ENCODE assay signal across 8 mouse cellular contexts in genomic region chr11:70646691-70647650, GRCm38 (mm10). TPM values are rescaled to one million over a fixed set of nuclear protein-coding genes. Genes with fewer than 3 reads are reported as not detected.
DNase-seq lines count a peak whose midpoint lies in the region; ATAC-seq and TF ChIP-seq lines count a peak whose summit lies in the region.

Gene Rnf167, plus strand, starts transcription at chr11:70647235.
Gene Slc25a11, minus strand, starts transcription at chr11:70647479.

- under 1% methylated on average over 63 of the region's 63 CpGs for WGBS in kidney, embryonic 14.5 days
- WGBS in limb, embryonic 15.5 days = under 1% methylated on average over 63 of the region's 63 CpGs

- H3K36me3 ChIP-seq in kidney, embryonic 14.5 days (ENCODE audit: control insufficient read depth, insufficient read depth, low read length) = peaks cover 66% of the 10 kb centered on the region
- H3K36me3 ChIP-seq in limb, embryonic 15.5 days = peaks cover 67% of the 10 kb centered on the region

- peaks cover 28% of the 10 kb centered on the region for H3K4me1 ChIP-seq in bone marrow macrophage, adult 2 months (ENCODE audit: control insufficient read depth, insufficient read depth, low read length)
- peaks cover 13% of the 10 kb centered on the region for H3K4me1 ChIP-seq in embryonic fibroblast, embryonic 13.5 days (ENCODE audit: control insufficient read depth, insufficient read depth, low read length)
- H3K4me1 ChIP-seq in kidney, embryonic 14.5 days (ENCODE audit: control insufficient read depth, insufficient read depth, low read length) = peaks cover 34% of the 10 kb centered on the region
- H3K4me1 ChIP-seq in limb, embryonic 15.5 days = peaks cover 52% of the 10 kb centered on the region

- H3K9me3 ChIP-seq in kidney, embryonic 14.5 days (ENCODE audit: control insufficient read depth, low read length) = no peaks in the 10 kb centered on the region
- no peaks in the 10 kb centered on the region for H3K9me3 ChIP-seq in limb, embryonic 15.5 days

- peak; percentile 86 for ATAC-seq in kidney, embryonic 14.5 days (ENCODE audit: low FRiP score, low TSS enrichment)
- peak; percentile 88 for ATAC-seq in limb, embryonic 15.5 days (ENCODE audit: insufficient number of reproducible peaks, low FRiP score, low TSS enrichment, low read depth)

- peak; percentile 100 for DNase-seq in A20 (ENCODE audit: low read depth, low spot score)
- DNase-seq in heart, adult 9 months (ENCODE audit: low spot score in 2 of 2) = peak; percentile 95 to 97
- peak; percentile 83 to 88 for DNase-seq in monocyte, adult 2 months (ENCODE audit: low read depth in 1 of 2, low spot score in 2 of 2)
- peak; percentile 97 for DNase-seq in spleen, postnatal 36 days (ENCODE audit: low spot score in 2 of 2)

- peak within 1 kb of the TSS; percentile 92 for H3K4me3 ChIP-seq in bone marrow macrophage, adult 2 months (ENCODE audit: insufficient read depth, low read length)
- H3K4me3 ChIP-seq in embryonic fibroblast, embryonic 13.5 days (ENCODE audit: insufficient read depth, low read length) = peak within 1 kb of the TSS; percentile 68
- H3K4me3 ChIP-seq in kidney, embryonic 14.5 days (ENCODE audit: low read length) = peak within 1 kb of the TSS; percentile 78
- peak within 1 kb of the TSS; percentile 75 for H3K4me3 ChIP-seq in limb, embryonic 15.5 days

- peak within 1 kb of the TSS; percentile 97 for H3K27ac ChIP-seq in bone marrow macrophage, adult 2 months (ENCODE audit: insufficient read depth, low read depth, low read length)
- peak within 1 kb of the TSS; percentile 94 for H3K27ac ChIP-seq in embryonic fibroblast, embryonic 13.5 days (ENCODE audit: insufficient read depth, low read length)
- peak within 1 kb of the TSS; percentile 86 for H3K27ac ChIP-seq in kidney, embryonic 14.5 days (ENCODE audit: low read depth, low read length)
- H3K27ac ChIP-seq in limb, embryonic 15.5 days = peak within 1 kb of the TSS; percentile 98

- H3K9ac ChIP-seq in kidney, embryonic 14.5 days (ENCODE audit: low read depth, low read length) = peak within 1 kb of the TSS; percentile 89
- peak within 1 kb of the TSS; percentile 91 for H3K9ac ChIP-seq in limb, embryonic 15.5 days

- 0 out of 2 replicates have a peak, but pooled peaks have one; percentile 40 for TF ChIP-seq POLR2A in bone marrow macrophage, adult 2 months (IDR thresholded peaks at IDR 0.05; ENCODE audit: borderline replicate concordance, low read depth, low read length)
- peak; percentile 93 for TF ChIP-seq POLR2A in embryonic fibroblast, embryonic 13.5 days (IDR thresholded peaks at IDR 0.05; ENCODE audit: low read depth, low read length)

- no peak for TF ChIP-seq CTCF in bone marrow macrophage, adult 2 months (IDR thresholded peaks at IDR 0.05; ENCODE audit: low read depth, low read length)
- TF ChIP-seq CTCF in embryonic fibroblast, embryonic 13.5 days (IDR thresholded peaks at IDR 0.05; ENCODE audit: borderline replicate concordance, insufficient read depth, low read length) = no peak

- H3K4me2 ChIP-seq in kidney, embryonic 14.5 days (replicated peaks; ENCODE audit: low read depth, low read length) = peak within 1 kb of the TSS; percentile 96
- H3K4me2 ChIP-seq in limb, embryonic 15.5 days = peak within 1 kb of the TSS; percentile 95

- no peaks in the 10 kb centered on the region for H3K27me3 ChIP-seq in kidney, embryonic 14.5 days (ENCODE audit: control insufficient read depth, insufficient read depth, low read length)
- no peaks in the 10 kb centered on the region for H3K27me3 ChIP-seq in limb, embryonic 15.5 days

RNA-seq across cellular contexts. Expression of gene Rnf167, which starts in this region (rescaled TPM):
- polyA plus RNA-seq in bone marrow macrophage, adult 2 months (2012; ENCODE audit: insufficient read depth, insufficient read length, missing spikeins) = 70.1 and 76.6 TPM in 2 replicates
- polyA plus RNA-seq in embryonic fibroblast, embryonic 13.5 days (2011; ENCODE audit: insufficient read length, low read depth, missing spikeins) = 14.9 and 19.5 TPM in 2 replicates
- 83.0 and 109 TPM in 2 replicates for polyA plus RNA-seq in kidney, embryonic 14.5 days (2014; fragmentation: Nextera tagmentation; extraction: Ambion mirVana)
- 124 TPM in 2 replicates for polyA plus RNA-seq in limb, embryonic 15.5 days (2015; fragmentation: Nextera tagmentation; extraction: Ambion mirVana)

RNA-seq across cellular contexts. Expression of gene Slc25a11, which starts in this region (rescaled TPM):
- polyA plus RNA-seq in bone marrow macrophage, adult 2 months (2012; ENCODE audit: insufficient read depth, insufficient read length, missing spikeins) = 99.9 and 110 TPM in 2 replicates
- polyA plus RNA-seq in embryonic fibroblast, embryonic 13.5 days (2011; ENCODE audit: insufficient read length, low read depth, missing spikeins) = 75.9 and 81.1 TPM in 2 replicates
- polyA plus RNA-seq in kidney, embryonic 14.5 days (2014; fragmentation: Nextera tagmentation; extraction: Ambion mirVana) = 153 and 171 TPM in 2 replicates
- polyA plus RNA-seq in limb, embryonic 15.5 days (2015; fragmentation: Nextera tagmentation; extraction: Ambion mirVana) = 165 and 188 TPM in 2 replicates

Comparison
In these comparisons a context has a peak if more than half of its experiments do, and no peak if none do; other contexts are left out.
1. Peak in every context shown above with its lines: DNase-seq, ATAC-seq, H3K4me3 ChIP-seq and H3K27ac ChIP-seq.